Mouse (Mus musculus): Measurements from ENCODE around the gene Taok3. TPM values are rescaled to one million over a fixed set of nuclear protein-coding genes. Genes with fewer than 3 reads are reported as not detected.
A peak's percentile ranks its signal among the peaks of the same experiment; 100 is the strongest.
"Not testable (repeated sequence)": the region's sequence is repeated elsewhere in the genome, so short reads cannot be mapped to it uniquely, and the experiment has no call there.

Gene Taok3
- polyA plus RNA-seq, 1 experiment from 2014 or later, result 57.7 TPM

DNA sequence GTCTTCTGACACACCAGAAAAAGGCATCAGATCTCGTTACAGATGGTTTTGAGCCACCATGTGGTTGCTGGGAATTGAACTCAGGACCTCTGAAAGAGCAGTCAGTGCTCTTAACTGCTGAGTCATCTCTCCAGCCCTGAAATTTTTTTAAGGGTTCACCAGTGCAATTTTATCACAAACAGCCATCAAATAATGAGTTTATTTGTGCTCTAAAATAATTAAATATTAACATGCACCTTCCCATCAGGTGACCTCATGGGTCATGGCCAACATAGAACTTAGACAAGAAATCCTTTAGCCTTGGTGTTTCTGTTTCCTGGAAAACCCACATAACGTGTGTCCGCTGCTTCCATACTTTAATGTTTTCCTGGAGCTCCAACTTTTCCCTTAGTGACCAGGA is 173.8 kb downstream of the Taok3 start:
- H3K4me2 ChIP-seq; H3K27ac ChIP-seq (replicated peaks); H3K9ac ChIP-seq; ATAC-seq (ENCODE audit: low FRiP score, low read depth); H3K27me3 ChIP-seq; H3K9me3 ChIP-seq; H3K4me1 ChIP-seq (replicated peaks); H3K4me3 ChIP-seq; H3K36me3 ChIP-seq: not testable (repeated sequence)
- WGBS, result 86% methylated on average over 3 of the region's 3 CpGs

DNA sequence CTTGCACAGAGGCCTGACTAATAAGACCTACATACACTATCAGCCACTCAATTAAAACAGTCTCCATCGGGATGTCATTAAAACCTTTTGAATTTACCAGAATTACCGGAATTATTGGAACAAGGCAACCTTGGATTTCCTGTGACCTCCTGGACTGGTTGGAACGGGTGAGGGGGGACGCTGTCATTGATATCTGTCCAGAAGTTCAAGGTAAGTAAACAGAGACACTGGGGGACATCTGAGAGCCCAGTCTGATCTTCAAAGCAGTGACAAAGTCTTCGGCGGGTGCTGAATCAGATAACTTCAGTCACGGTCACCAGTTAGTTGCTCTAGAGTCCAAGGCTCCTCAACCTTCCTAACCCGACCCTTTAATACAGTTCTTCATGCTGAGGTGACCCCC is 175.1 kb downstream of the Taok3 start:
- 93% methylated on average over 8 of the region's 8 CpGs for WGBS
- Histone ChIP-seq H3K4me1 (replicated peaks) (no peaks in the 10 kb centered on the region), H3K36me3 (no peaks in the 10 kb centered on the region), H3K4me3 (no peak overlapping the region), H3K4me2 (no peak overlapping the region), H3K27me3 (no peaks in the 10 kb centered on the region), H3K9ac (no peak overlapping the region), H3K9me3 (no peaks in the 10 kb centered on the region), H3K27ac (replicated peaks) (no peak overlapping the region)
- ATAC-seq (ENCODE audit: low FRiP score, low read depth), result no peak

- 0 out of 2 replicates have a peak, but pooled peaks cover 3% of the 10 kb centered on the region for H3K4me1 ChIP-seq (replicated peaks)
- no peaks in the 10 kb centered on the region for H3K36me3 ChIP-seq
- no peak overlapping the region for H3K9ac ChIP-seq
- H3K9me3 ChIP-seq, result no peaks in the 10 kb centered on the region
- WGBS, result 69% methylated on average over 3 of the region's 3 CpGs
- no peak overlapping the region for H3K4me3 ChIP-seq
- ATAC-seq (ENCODE audit: low FRiP score, low read depth), result no peak
- H3K27me3 ChIP-seq, result no peaks in the 10 kb centered on the region
- H3K4me2 ChIP-seq, result no peak overlapping the region
- no peak overlapping the region for H3K27ac ChIP-seq (replicated peaks)
Measured at GRCm38 (mm10) chr5:117302899-117303298, 183.0 kb downstream of the Taok3 start.

GRCm38 (mm10) chr5:117303691-117304579 is 184.0 kb downstream of the Taok3 start:
- no peak overlapping the region for H3K9ac ChIP-seq
- ATAC-seq (ENCODE audit: low FRiP score, low read depth), result no peak
- 0 out of 2 replicates have a peak, but pooled peaks cover 3% of the 10 kb centered on the region for H3K4me1 ChIP-seq (replicated peaks)
- H3K36me3 ChIP-seq, result no peaks in the 10 kb centered on the region
- no peak overlapping the region for H3K4me3 ChIP-seq
- no peak overlapping the region for H3K4me2 ChIP-seq
- no peaks in the 10 kb centered on the region for H3K27me3 ChIP-seq
- H3K27ac ChIP-seq (replicated peaks), result no peak overlapping the region
- 41% methylated on average over 18 of the region's 18 CpGs for WGBS
- H3K9me3 ChIP-seq, result no peaks in the 10 kb centered on the region

GRCm38 (mm10) chr5:117304947-117305346 is 185.0 kb downstream of the Taok3 start:
- Histone ChIP-seq H3K4me1 (replicated peaks) (0 out of 2 replicates have a peak, but pooled peaks cover 3% of the 10 kb centered on the region), H3K4me2 (no peak overlapping the region), H3K36me3 (no peaks in the 10 kb centered on the region), H3K27ac (replicated peaks) (no peak overlapping the region), H3K27me3 (no peaks in the 10 kb centered on the region), H3K4me3 (no peak overlapping the region), H3K9ac (no peak overlapping the region), H3K9me3 (no peaks in the 10 kb centered on the region)
- ATAC-seq (ENCODE audit: low FRiP score, low read depth), result no peak
- WGBS, result 79% methylated on average over 7 of the region's 7 CpGs

GRCm38 (mm10) chr5:117305754-117306153 is 185.8 kb downstream of the Taok3 start:
- Histone ChIP-seq H3K27ac (replicated peaks) (no peak overlapping the region), H3K9me3 (no peaks in the 10 kb centered on the region), H3K4me3 (no peak overlapping the region)

DNA sequence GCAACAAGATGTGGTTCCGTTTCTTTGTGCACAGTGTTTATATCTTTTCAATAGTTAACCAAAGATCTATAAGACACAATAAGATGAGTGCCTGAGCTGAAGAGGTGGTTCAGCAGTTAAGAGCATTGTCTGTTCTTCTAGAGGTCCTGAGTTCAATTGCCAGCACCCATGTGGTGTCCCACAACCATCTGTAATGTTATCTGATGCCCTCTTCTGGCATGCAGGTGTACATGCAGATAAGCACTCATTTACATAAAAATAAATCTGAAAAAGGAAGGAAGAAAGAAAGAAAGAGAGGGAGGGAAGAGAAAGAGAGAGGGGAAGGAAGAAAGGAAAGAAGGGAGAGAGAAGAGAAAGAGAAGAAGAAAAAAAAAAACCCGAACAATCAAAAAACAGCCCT is 186.9 kb downstream of the Taok3 start:
- Histone ChIP-seq H3K36me3 (no peaks in the 10 kb centered on the region), H3K27me3 (no peaks in the 10 kb centered on the region), H3K4me1 (replicated peaks) (0 out of 2 replicates have a peak, but pooled peaks cover 3% of the 10 kb centered on the region), H3K4me3 (no peak overlapping the region), H3K4me2 (no peak overlapping the region), H3K27ac (replicated peaks) (no peak overlapping the region), H3K9me3 (no peaks in the 10 kb centered on the region), H3K9ac (no peak overlapping the region)
- no peak for ATAC-seq (ENCODE audit: low FRiP score, low read depth)
- 96% methylated on average over 2 of the region's 2 CpGs for WGBS

More at GRCm38 (mm10) chr5:117305754-117306153, 185.8 kb downstream of the Taok3 start:
- Histone ChIP-seq H3K4me2 (no peak overlapping the region), H3K9ac (no peak overlapping the region), H3K4me1 (replicated peaks) (0 out of 2 replicates have a peak, but pooled peaks cover 3% of the 10 kb centered on the region), H3K27me3 (no peaks in the 10 kb centered on the region), H3K36me3 (no peaks in the 10 kb centered on the region)
- no peak for ATAC-seq (ENCODE audit: low FRiP score, low read depth)
- 93% methylated on average over 5 of the region's 5 CpGs for WGBS

DNA sequence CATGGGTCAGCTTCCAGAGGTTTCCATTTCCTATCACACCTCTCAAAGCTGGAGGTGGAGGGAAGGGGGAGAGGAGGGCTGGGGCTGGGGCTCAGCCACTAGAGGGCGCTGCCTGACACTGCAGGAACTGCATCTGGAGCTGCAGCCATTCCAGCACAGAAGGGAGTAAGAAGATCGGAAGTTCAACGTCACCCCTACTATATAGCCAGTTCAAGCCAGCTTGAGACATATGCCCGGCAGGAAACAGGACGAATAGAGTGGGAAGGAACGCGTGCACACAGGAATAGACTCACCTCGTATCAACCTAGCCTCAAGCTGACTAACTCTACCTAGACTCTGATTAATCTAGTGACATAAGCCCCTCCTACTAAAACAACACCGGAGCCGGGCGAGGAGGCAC is 187.8 kb downstream of the Taok3 start:
- Histone ChIP-seq H3K36me3 (no peaks in the 10 kb centered on the region), H3K4me2 (no peak overlapping the region), H3K4me3 (no peak overlapping the region), H3K9ac (no peak overlapping the region), H3K9me3 (no peaks in the 10 kb centered on the region), H3K27ac (replicated peaks) (no peak overlapping the region), H3K4me1 (replicated peaks) (0 out of 2 replicates have a peak, but pooled peaks cover 3% of the 10 kb centered on the region), H3K27me3 (no peaks in the 10 kb centered on the region)
- ATAC-seq (ENCODE audit: low FRiP score, low read depth), result no peak
- 38% methylated on average over 11 of the region's 11 CpGs for WGBS

DNA sequence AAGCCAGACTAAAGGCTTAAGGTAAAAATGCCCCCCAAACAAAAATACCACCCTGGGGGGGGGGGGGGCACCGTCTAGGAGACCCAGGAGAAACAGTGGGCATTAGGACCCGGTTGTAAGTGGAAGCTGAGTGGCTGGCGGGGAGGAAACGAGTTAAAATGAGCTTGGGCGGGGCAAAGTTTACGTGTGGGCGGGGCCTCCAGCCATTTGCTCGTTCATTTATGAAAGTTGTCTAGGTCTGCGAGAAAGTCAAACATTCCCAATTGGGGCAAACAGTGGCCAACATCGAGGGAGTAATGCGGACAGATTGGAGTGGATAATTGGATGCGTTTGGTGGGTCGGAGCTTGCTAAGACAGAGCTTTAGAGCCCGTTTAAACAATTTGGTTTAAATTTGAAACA is 193.5 kb downstream of the Taok3 start:
- no peak for ATAC-seq (ENCODE audit: low FRiP score, low read depth)
- 33% methylated on average over 14 of the region's 14 CpGs for WGBS
- Histone ChIP-seq H3K27ac (replicated peaks) (no peak overlapping the region), H3K36me3 (no peaks in the 10 kb centered on the region), H3K4me3 (peak overlapping the region; percentile 5; the same call in 1 of the 2 replicates), H3K9ac (no peak overlapping the region), H3K9me3 (no peaks in the 10 kb centered on the region), H3K4me2 (peak overlapping the region; percentile 35), H3K27me3 (peaks cover 14% of the 10 kb centered on the region; the same call in 1 of the 2 replicates), H3K4me1 (replicated peaks) (peaks cover 7% of the 10 kb centered on the region)

DNA sequence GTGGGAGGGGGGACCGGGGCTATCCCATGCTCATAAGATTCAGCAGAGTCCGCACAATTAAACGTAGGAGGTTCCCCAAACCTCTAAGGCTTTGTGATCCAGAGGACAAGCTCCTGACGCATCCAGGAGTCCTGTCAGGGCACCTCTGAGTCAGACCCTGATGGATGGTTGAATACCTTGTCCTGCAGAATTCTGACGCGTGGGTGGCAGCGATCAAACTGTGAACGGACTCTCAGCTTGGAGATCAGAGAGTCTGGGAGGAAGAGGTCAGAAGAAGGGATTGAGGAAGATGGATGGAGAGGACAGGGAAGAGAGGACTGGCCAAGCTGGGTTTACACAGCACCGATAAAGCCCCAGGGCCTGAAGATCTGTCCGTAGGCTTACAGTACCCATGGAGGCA is 194.0 kb downstream of the Taok3 start:
- Histone ChIP-seq H3K9ac (no peak overlapping the region), H3K4me1 (replicated peaks) (peaks cover 11% of the 10 kb centered on the region), H3K27ac (replicated peaks) (no peak overlapping the region), H3K36me3 (no peaks in the 10 kb centered on the region), H3K4me2 (peak overlapping the region; percentile 35; the same call in 1 of the 2 replicates), H3K27me3 (peaks cover 14% of the 10 kb centered on the region; the same call in 1 of the 2 replicates), H3K4me3 (0 out of 2 replicates have a peak overlapping the region, but pooled peaks have one; percentile 5), H3K9me3 (no peaks in the 10 kb centered on the region)
- 47% methylated on average over 10 of the region's 10 CpGs for WGBS
- no peak for ATAC-seq (ENCODE audit: low FRiP score, low read depth)

DNA sequence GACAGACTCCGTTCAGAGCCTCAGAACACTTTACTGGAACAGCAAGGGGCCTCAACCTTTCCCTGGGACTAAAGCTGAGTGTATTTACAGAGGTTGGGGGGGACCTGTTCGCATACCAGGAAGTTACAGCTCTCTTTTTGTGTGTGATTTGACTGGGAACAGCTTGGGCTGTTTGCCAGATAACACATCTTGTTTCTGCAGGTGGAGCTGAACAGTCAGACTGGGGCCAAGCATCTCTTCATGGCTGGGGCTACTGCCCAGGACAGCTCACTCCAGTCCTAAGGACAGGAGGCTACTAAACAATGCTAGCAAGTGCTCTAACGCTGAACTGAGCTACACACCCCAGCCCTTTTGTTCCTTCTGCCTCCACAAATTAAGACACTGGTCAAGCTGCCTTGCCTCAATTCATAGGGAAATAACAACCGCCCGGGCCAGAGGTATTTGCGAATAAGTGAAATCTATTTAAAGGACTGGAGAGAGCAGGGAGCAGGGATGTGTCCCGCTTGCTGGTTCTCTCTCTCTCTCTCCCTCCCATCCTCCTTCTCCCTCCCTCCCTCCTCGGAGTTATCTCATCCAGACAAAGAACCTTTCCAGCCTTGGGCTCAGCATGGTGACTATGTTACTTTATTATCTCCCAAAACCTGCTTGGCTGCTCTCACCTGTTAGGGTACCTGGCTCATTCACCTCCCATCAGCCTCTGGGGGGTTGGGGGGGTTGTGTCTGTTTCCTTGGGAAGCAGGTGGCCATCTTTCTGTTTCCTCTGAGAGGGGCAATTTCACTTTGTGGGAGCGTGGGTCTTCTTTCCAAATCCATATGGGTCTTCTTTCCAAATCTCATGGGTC is 194.9 kb downstream of the Taok3 start:
- no peaks in the 10 kb centered on the region for H3K9me3 ChIP-seq
- 14% methylated on average over 9 of the region's 9 CpGs for WGBS
- no peak for ATAC-seq (ENCODE audit: low FRiP score, low read depth)
- H3K4me2 ChIP-seq, result no peak overlapping the region
- H3K9ac ChIP-seq, result no peak overlapping the region
- no peak overlapping the region for H3K4me3 ChIP-seq
- H3K27ac ChIP-seq (replicated peaks), result no peak overlapping the region
- H3K27me3 ChIP-seq, result peaks cover 14% of the 10 kb centered on the region; the same call in 1 of the 2 replicates
- H3K36me3 ChIP-seq, result no peaks in the 10 kb centered on the region
- H3K4me1 ChIP-seq (replicated peaks), result peaks cover 20% of the 10 kb centered on the region
